Mouse (Mus musculus) liver, embryonic 14.5 days (tissue): ENCODE measurements around the gene Snx32. TPM values are rescaled to one million over a fixed set of nuclear protein-coding genes. Genes with fewer than 3 reads are reported as not detected.

Source experiments
- ATAC-seq: fragments of 200-750 bp; cut with Nextera tagmentation; 2 replicates; pipeline ENCODE4 v1.8.0; 2017; ENCODE audit warnings: moderate number of reproducible peaks, mild to moderate bottlenecking, moderate library complexity; ENCODE audit not compliant: insufficient read depth
- DNase-seq, 3 experiments: peaks; one replicate each; pipeline ENCODE4 v3.0.0-alpha.2; 2012 to 2013; ENCODE audit warnings: low read depth in 3 of 3, low spot score in 3 of 3
- H3K27ac ChIP-seq: fragments of 300-500 bp; sonication (generic); 2 replicates; pipeline ENCODE4 v1.5.1; 2014; ENCODE audit warnings: moderate library complexity, mild to moderate bottlenecking, control low read depth, inconsistent platforms
- H3K27me3 ChIP-seq: fragments of 300-500 bp; sonication (generic); 2 replicates; pipeline ENCODE4 v1.6.1; 2014; ENCODE audit warnings: mild to moderate bottlenecking, low read length, moderate library complexity; ENCODE audit not compliant: control insufficient read depth, insufficient read depth
- H3K36me3 ChIP-seq: fragments of 300-500 bp; sonication (generic); replicated peaks from 2 replicates; pipeline ENCODE4 v1.6.1; 2014; ENCODE audit warnings: low read depth; ENCODE audit not compliant: control insufficient read depth, insufficient read depth
- H3K4me1 ChIP-seq, 2 experiments: fragments of 200-500 bp in 1 of 2; fragments of 300-500 bp in 1 of 2; sonication (generic) in 1 of 2; replicated peaks; 2 replicates each; pipeline ENCODE4 v1.6.1; 2012 to 2014; ENCODE audit warnings: antibody characterized with exemption in 1 of 2, inconsistent platforms in 1 of 2, low read length in 1 of 2; ENCODE audit not compliant: control insufficient read depth in 2 of 2, insufficient read depth in 2 of 2
- H3K4me2 ChIP-seq: fragments of 300-500 bp; sonication (generic); 2 replicates; pipeline ENCODE4 v1.6.1; 2014; ENCODE audit warnings: low read depth, mild to moderate bottlenecking, control low read depth, moderate library complexity
- H3K4me3 ChIP-seq, 2 experiments: fragments of 200-500 bp in 1 of 2; fragments of 300-500 bp in 1 of 2; sonication (generic) in 1 of 2; 2 replicates each; pipeline ENCODE4 v1.5.1; 2012 to 2014; ENCODE audit warnings: low read depth in 2 of 2, low read length in 2 of 2, mild to moderate bottlenecking in 2 of 2, control low read depth in 1 of 2, inconsistent platforms in 1 of 2, moderate library complexity in 1 of 2; ENCODE audit not compliant: insufficient read depth in 1 of 2
- H3K9ac ChIP-seq: fragments of 300-500 bp; sonication (generic); replicated peaks from 2 replicates; pipeline ENCODE4 v1.6.1; 2014; ENCODE audit warnings: mild to moderate bottlenecking, control low read depth, moderate library complexity
- H3K9me3 ChIP-seq: fragments of 300-500 bp; sonication (generic); 2 replicates; pipeline ENCODE4 v1.6.1; 2016; ENCODE audit warnings: low read length, mixed read lengths; ENCODE audit not compliant: control insufficient read depth
- CTCF ChIP-seq: IDR thresholded peaks from 2 replicates; pipeline ENCODE4 v1.5.1; 2016; ENCODE audit warnings: antibody characterized with exemption, low read depth, control low read depth
- EP300 ChIP-seq: IDR thresholded peaks from 2 replicates; pipeline ENCODE4 v1.6.1; 2016; ENCODE audit warnings: antibody characterized with exemption, low read depth
- WGBS: fragments of 180-500 bp; shearing (Covaris S2); extraction: QIAGEN DNeasy Blood & Tissue Kit; methylation state at CpG from one replicate; pipeline ENCODE4 v1.1.7; 2014; ENCODE audit not compliant: insufficient replicate concordance; 5-methylcytosine and 5-hydroxymethylcytosine counted together
- polyA plus RNA-seq, 2 experiments: library from polyadenylated mRNA; depleted of rRNA in 1 of 2; stranded (reverse) in 1 of 2; unstranded in 1 of 2; fragments of >200 nt; fragmentation: Nextera tagmentation in 1 of 2; extraction: Ambion mirVana in 1 of 2; gene quantifications; 2 replicates each; pipeline versions ENCODE4 v1.2.1 to v1.2.3; 2012 to 2014

Snx32 gene
- polyA plus RNA-seq, 2 experiments, result 4.7 to 9.0 TPM

GRCm38 (mm10) chr19:5448354-5449150 lies 61.8 kb downstream of the Snx32 start:
- TF ChIP-seq EP300 (no peak), CTCF (no peak)
- Histone ChIP-seq H3K36me3 (no peaks in the 10 kb centered on the region), H3K4me1 (peaks cover 5 to 11% of the 10 kb centered on the region in 2 experiments), H3K27ac (no peak overlapping the region), H3K4me3 (peak overlapping the region in 1 of 2 experiments; percentile 59; a peak in 2 of 4 replicates), H3K4me2 (peak overlapping the region; percentile 80), H3K9me3 (no peaks in the 10 kb centered on the region), H3K27me3 (peaks cover 41% of the 10 kb centered on the region), H3K9ac (no peak overlapping the region)
- no peak for DNase-seq
- WGBS, result 3% methylated on average over 36 of the region's 36 CpGs
- ATAC-seq, result peak; percentile 69

DNA sequence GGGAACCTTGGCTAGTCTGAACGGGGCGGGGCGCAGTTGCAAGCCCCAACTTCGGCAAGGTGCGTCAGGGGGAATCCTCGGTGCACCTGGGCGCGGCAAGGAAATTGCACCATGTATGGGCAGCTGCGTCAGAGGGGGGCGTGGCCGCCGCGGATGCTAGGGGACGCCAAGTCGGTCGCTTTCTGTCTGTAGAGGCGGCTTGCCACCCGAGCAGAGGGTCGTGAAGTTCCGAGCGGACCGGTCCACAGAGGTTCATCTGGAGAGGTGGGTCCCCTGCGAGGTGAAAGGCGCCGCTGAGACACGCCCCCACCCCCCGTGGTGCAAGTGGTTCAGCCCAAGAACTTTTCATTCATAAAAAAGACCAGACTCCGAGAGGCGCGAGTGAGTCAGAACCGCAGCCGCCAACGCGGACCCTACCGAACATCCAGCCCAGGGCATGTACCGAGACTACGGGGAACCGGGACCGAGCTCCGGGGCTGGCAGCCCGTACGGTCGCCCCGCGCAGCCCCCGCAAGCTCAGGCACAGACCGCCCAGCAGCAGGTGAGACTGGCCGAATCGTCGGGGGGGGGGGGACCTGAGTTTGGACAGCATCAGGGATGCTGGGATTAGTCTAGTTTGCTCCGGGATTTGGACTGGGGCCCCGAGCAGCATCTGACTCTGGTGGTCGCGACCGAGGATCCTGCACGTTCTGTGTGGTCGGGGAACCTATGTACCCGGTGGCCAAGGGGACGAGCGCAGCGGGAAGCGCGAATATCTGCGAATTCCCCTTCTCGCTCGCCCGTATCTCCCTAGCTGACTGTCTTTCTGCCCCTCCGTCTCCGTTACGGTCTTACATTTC lies 62.6 kb downstream of the Snx32 start, which contains the start of gene Fosl1:
TSS of gene Fosl1 (plus strand) at position 33 of the 839 bp plus-strand sequence.
- Histone ChIP-seq H3K9me3 (no peaks in the 10 kb centered on the region), H3K4me3 (peak within 1 kb of the TSS; percentile 57 to 59), H3K4me2 (peak within 1 kb of the TSS; percentile 80), H3K36me3 (no peaks in the 10 kb centered on the region), H3K4me1 (peaks cover 5 to 11% of the 10 kb centered on the region in 2 experiments), H3K27me3 (peaks cover 41% of the 10 kb centered on the region), H3K27ac (no peak within 1 kb of the TSS), H3K9ac (peak within 1 kb of the TSS; percentile 19)
- TF ChIP-seq EP300, result no peak
- no peak for TF ChIP-seq CTCF
- no peak for DNase-seq
- WGBS, result under 1% methylated on average over 70 of the region's 70 CpGs
- ATAC-seq, result peak; percentile 40; the same call in 1 of the 2 replicates

- Histone ChIP-seq H3K4me3 (no peak overlapping the region), H3K9ac (no peak overlapping the region), H3K4me2 (no peak overlapping the region), H3K36me3 (no peaks in the 10 kb centered on the region), H3K9me3 (no peaks in the 10 kb centered on the region), H3K27ac (no peak overlapping the region), H3K27me3 (peaks cover 43% of the 10 kb centered on the region), H3K4me1 (peaks cover 5 to 11% of the 10 kb centered on the region in 2 experiments)
- TF ChIP-seq CTCF, result no peak
- no peak for TF ChIP-seq EP300
- DNase-seq (no peak), ATAC-seq (no peak)
- WGBS, result 72% methylated on average over 5 of the region's 5 CpGs
Measured at GRCm38 (mm10) chr19:5445747-5446146, 64.6 kb downstream of the Snx32 start.

GRCm38 (mm10) chr19:5444954-5445353 lies 65.4 kb downstream of the Snx32 start:
- H3K4me3 ChIP-seq, result no peak overlapping the region
- no peak overlapping the region for H3K4me2 ChIP-seq
- H3K27me3 ChIP-seq, result peaks cover 39% of the 10 kb centered on the region
- DNase-seq, result no peak
- ATAC-seq, result no peak
- no peak overlapping the region for H3K27ac ChIP-seq
- H3K4me1 ChIP-seq, result peaks cover 5 to 11% of the 10 kb centered on the region in 2 experiments
- H3K9ac ChIP-seq, result no peak overlapping the region
- TF ChIP-seq EP300, result no peak
- no peak for TF ChIP-seq CTCF
- H3K36me3 ChIP-seq, result no peaks in the 10 kb centered on the region
- 34% methylated on average over 7 of the region's 7 CpGs for WGBS
- peaks cover 5% of the 10 kb centered on the region for H3K9me3 ChIP-seq
